Mouse (Mus musculus) limb, embryonic 13.5 days (tissue): Measurements from ENCODE around the gene Utp15. TPM values are rescaled to one million over a fixed set of nuclear protein-coding genes. Genes with fewer than 3 reads are reported as not detected.

Experiments
- ATAC-seq: fragments of 200-750 bp; cut with Nextera tagmentation; 2 replicates; pipeline ENCODE4 v1.8.0; 2017; ENCODE audit warnings: low read depth, moderate number of reproducible peaks, moderate TSS enrichment; ENCODE audit not compliant: low FRiP score
- H3K27ac ChIP-seq: fragments of 300-500 bp; sonication (generic); 2 replicates; pipeline ENCODE4 v1.5.1; 2015; ENCODE audit warnings: inconsistent platforms, mild to moderate bottlenecking, moderate library complexity
- H3K27me3 ChIP-seq: fragments of 300-500 bp; sonication (generic); 2 replicates; pipeline ENCODE4 v1.6.1; 2015; ENCODE audit warnings: mild to moderate bottlenecking, inconsistent platforms
- H3K36me3 ChIP-seq: fragments of 300-500 bp; sonication (generic); 2 replicates; pipeline ENCODE4 v1.6.1; 2015; ENCODE audit warnings: inconsistent platforms, mild to moderate bottlenecking, moderate library complexity
- H3K4me1 ChIP-seq: fragments of 300-500 bp; sonication (generic); 2 replicates; pipeline ENCODE4 v1.6.1; 2015; ENCODE audit warnings: inconsistent platforms
- H3K4me2 ChIP-seq: fragments of 300-500 bp; sonication (generic); replicated peaks from 2 replicates; pipeline ENCODE4 v1.6.1; 2015; ENCODE audit warnings: inconsistent platforms, mild to moderate bottlenecking, moderate library complexity
- H3K4me3 ChIP-seq: fragments of 300-500 bp; sonication (generic); 2 replicates; pipeline ENCODE4 v1.5.1; 2015; ENCODE audit warnings: moderate library complexity, mild to moderate bottlenecking, inconsistent platforms
- H3K9ac ChIP-seq: fragments of 300-500 bp; sonication (generic); 2 replicates; pipeline ENCODE4 v1.6.1; 2015; ENCODE audit warnings: mild to moderate bottlenecking, inconsistent platforms
- H3K9me3 ChIP-seq: fragments of 300-500 bp; sonication (generic); 2 replicates; pipeline ENCODE4 v1.6.1; 2016; ENCODE audit warnings: inconsistent platforms
- WGBS: fragments of 180-500 bp; shearing (Covaris S2); methylation state at CpG from one replicate; pipeline ENCODE4 v1.1.7; 2015; 5-methylcytosine and 5-hydroxymethylcytosine counted together
- polyA plus RNA-seq: library from polyadenylated mRNA; unstranded; fragments of >200 nt; fragmentation: Nextera tagmentation; extraction: Ambion mirVana; gene quantifications from 2 replicates; pipeline ENCODE4 v1.2.1, GENCODE M21; 2015

Utp15 gene
- polyA plus RNA-seq, 1 experiment from 2014 or later: 33.8 TPM

DNA sequence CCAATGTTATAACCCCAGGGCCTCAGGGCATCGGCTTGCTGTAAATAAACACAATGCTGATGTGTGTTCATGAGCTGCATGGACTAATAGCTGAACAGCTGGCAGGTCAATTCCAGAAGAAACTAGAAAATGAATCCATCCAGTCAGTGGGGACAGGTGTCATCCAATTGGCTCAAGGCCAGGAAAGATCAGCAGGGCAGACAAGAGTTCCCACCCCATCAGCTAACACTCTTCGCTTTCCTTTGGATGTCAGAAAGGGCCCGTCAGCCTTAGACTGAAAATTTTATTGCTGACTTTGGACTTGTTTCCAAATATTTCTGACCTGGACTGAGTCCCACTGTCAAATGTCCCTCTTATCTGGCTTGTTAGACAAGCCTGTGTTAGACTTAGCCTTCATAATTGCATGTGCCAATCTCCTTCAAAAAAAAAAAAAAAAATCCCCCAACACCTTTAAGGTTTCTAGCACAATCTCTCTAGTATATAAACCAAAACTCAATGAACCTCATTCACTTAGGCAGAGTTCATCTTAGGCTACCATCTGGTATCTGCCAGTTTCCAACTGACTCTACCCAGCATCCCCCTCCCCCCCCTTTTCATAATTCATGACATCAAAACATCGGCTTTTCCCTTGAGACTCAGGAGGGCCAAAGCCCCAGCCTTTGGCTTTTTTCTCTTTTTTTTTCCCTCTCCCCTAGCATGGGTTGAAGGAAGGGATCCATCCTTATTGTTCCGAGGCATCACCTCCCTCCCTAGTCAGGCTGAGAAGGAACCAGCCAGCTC lies 18.1 kb downstream of the Utp15 start:
- no peaks in the 10 kb centered on the region for H3K4me1 ChIP-seq

GRCm38 (mm10) chr13:98241531-98242282 lies 21.1 kb downstream of the Utp15 start:
- H3K4me3 ChIP-seq: no peak overlapping the region
- 0 out of 2 replicates have a peak, but pooled peaks cover 2% of the 10 kb centered on the region for H3K27me3 ChIP-seq
- H3K4me1 ChIP-seq: no peaks in the 10 kb centered on the region
- H3K9me3 ChIP-seq: no peaks in the 10 kb centered on the region
- H3K4me2 ChIP-seq: no peak overlapping the region
- H3K27ac ChIP-seq: no peak overlapping the region
- WGBS: 71% methylated on average over 9 of the region's 9 CpGs
- no peak for ATAC-seq
- no peak overlapping the region for H3K9ac ChIP-seq
- H3K36me3 ChIP-seq: no peaks in the 10 kb centered on the region; the same call in 1 of the 2 replicates

More for the DNA sequence above, 18.1 kb downstream of the Utp15 start:
- H3K4me2 ChIP-seq: no peak overlapping the region
- 59% methylated on average over 5 of the region's 5 CpGs for WGBS
- no peaks in the 10 kb centered on the region for H3K9me3 ChIP-seq
- H3K36me3 ChIP-seq: peaks cover 25% of the 10 kb centered on the region
- 0 out of 2 replicates have a peak, but pooled peaks cover 2% of the 10 kb centered on the region for H3K27me3 ChIP-seq
- H3K4me3 ChIP-seq: no peak overlapping the region
- no peak for ATAC-seq
- H3K9ac ChIP-seq: no peak overlapping the region
- H3K27ac ChIP-seq: no peak overlapping the region

GRCm38 (mm10) chr13:98239978-98240641 lies 22.7 kb downstream of the Utp15 start:
- no peaks in the 10 kb centered on the region for H3K9me3 ChIP-seq
- H3K4me3 ChIP-seq: no peak overlapping the region
- H3K4me2 ChIP-seq: no peak overlapping the region
- 19% methylated on average over 12 of the region's 12 CpGs for WGBS
- H3K27ac ChIP-seq: no peak overlapping the region
- ATAC-seq: no peak
- 0 out of 2 replicates have a peak, but pooled peaks cover 2% of the 10 kb centered on the region for H3K27me3 ChIP-seq
- H3K9ac ChIP-seq: no peak overlapping the region
- no peaks in the 10 kb centered on the region for H3K36me3 ChIP-seq
- H3K4me1 ChIP-seq: no peaks in the 10 kb centered on the region

DNA sequence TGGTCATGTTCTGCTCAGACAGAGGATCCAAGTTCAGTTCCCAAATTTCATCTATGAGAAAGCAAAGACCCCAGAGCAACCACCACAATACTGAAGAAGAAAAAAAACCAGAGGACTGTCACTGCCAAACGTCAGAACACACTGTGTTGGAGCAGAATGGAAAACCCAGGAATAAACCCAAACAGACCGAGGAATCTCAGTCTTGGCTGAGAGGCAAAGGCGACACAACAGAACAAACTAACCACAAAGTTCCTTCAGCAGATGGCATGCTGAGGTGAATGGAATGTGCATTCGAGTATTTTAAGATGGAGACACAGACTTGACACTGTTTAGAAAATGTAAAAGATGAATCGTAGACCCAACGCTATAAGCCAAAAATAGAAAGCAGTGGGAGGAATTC lies 27.4 kb downstream of the Utp15 start:
- Histone ChIP-seq H3K4me2 (no peak overlapping the region), H3K4me1 (no peaks in the 10 kb centered on the region), H3K9me3 (no peaks in the 10 kb centered on the region), H3K27ac (no peak overlapping the region), H3K36me3 (no peaks in the 10 kb centered on the region), H3K4me3 (no peak overlapping the region), H3K27me3 (no peaks in the 10 kb centered on the region), H3K9ac (no peak overlapping the region)
- no peak for ATAC-seq
- 79% methylated on average over 6 of the region's 6 CpGs for WGBS

- Histone ChIP-seq H3K4me3 (no peak overlapping the region), H3K27me3 (no peaks in the 10 kb centered on the region), H3K27ac (no peak overlapping the region), H3K9ac (no peak overlapping the region), H3K4me2 (no peak overlapping the region), H3K36me3 (no peaks in the 10 kb centered on the region), H3K4me1 (no peaks in the 10 kb centered on the region), H3K9me3 (no peaks in the 10 kb centered on the region)
- no peak for ATAC-seq
- WGBS: 91% methylated on average over 1 of the region's 1 CpGs
Observed at GRCm38 (mm10) chr13:98230511-98230910, 32.3 kb downstream of the Utp15 start.

DNA sequence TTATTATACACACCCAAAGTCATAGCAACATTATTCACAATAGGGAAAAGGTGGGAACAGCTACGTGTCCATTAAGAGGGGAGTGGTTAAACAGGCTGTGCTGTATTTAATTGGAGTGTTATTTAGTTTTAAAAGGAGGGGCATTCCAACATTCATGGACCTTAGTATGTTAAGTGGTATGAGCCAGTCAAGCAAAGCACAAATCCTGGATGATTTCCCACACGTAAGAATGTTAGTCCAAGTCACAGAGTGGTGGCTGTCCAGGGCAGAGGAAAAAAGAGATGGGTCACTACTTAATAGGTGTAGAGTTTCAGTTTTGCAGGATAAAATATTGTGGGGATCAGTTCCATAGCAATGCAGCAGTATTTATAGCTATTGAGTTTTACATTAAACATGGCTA lies 36.6 kb downstream of the Utp15 start:
- Histone ChIP-seq H3K4me3 (no peak overlapping the region), H3K9ac (no peak overlapping the region), H3K27ac (no peak overlapping the region), H3K9me3 (no peaks in the 10 kb centered on the region), H3K4me2 (no peak overlapping the region), H3K27me3 (no peaks in the 10 kb centered on the region), H3K36me3 (no peaks in the 10 kb centered on the region), H3K4me1 (0 out of 2 replicates have a peak, but pooled peaks cover 3% of the 10 kb centered on the region)
- ATAC-seq: no peak
- 68% methylated on average over 2 of the region's 2 CpGs for WGBS

GRCm38 (mm10) chr13:98222848-98223247 lies 40.0 kb downstream of the Utp15 start:
- Histone ChIP-seq H3K36me3 (no peaks in the 10 kb centered on the region), H3K27me3 (no peaks in the 10 kb centered on the region), H3K4me1 (0 out of 2 replicates have a peak, but pooled peaks cover 3% of the 10 kb centered on the region), H3K4me3 (no peak overlapping the region), H3K9ac (no peak overlapping the region), H3K9me3 (no peaks in the 10 kb centered on the region), H3K4me2 (peak overlapping the region; percentile 25; the same call in 1 of the 2 replicates), H3K27ac (no peak overlapping the region)
- no peak for ATAC-seq
- WGBS: 29% methylated on average over 12 of the region's 12 CpGs

GRCm38 (mm10) chr13:98210137-98210536 lies 52.7 kb downstream of the Utp15 start:
- H3K4me1 ChIP-seq: peaks cover 16% of the 10 kb centered on the region; the same call in 1 of the 2 replicates
- no peak for ATAC-seq
- H3K9ac ChIP-seq: no peak overlapping the region
- H3K4me2 ChIP-seq: no peak overlapping the region
- WGBS: 82% methylated on average over 7 of the region's 7 CpGs
- H3K27me3 ChIP-seq: peaks cover 17% of the 10 kb centered on the region
- H3K4me3 ChIP-seq: no peak overlapping the region
- H3K27ac ChIP-seq: no peak overlapping the region
- H3K36me3 ChIP-seq: no peaks in the 10 kb centered on the region
- H3K9me3 ChIP-seq: no peaks in the 10 kb centered on the region

GRCm38 (mm10) chr13:98208842-98209241 lies 54.0 kb downstream of the Utp15 start:
- H3K36me3 ChIP-seq: no peaks in the 10 kb centered on the region
- 37% methylated on average over 9 of the region's 9 CpGs for WGBS
- ATAC-seq: no peak
- H3K27ac ChIP-seq: no peak overlapping the region
- H3K9me3 ChIP-seq: no peaks in the 10 kb centered on the region
- H3K4me2 ChIP-seq: no peak overlapping the region
- H3K9ac ChIP-seq: no peak overlapping the region
- H3K27me3 ChIP-seq: peaks cover 19% of the 10 kb centered on the region
- H3K4me3 ChIP-seq: no peak overlapping the region
- peaks cover 18% of the 10 kb centered on the region; the same call in 1 of the 2 replicates for H3K4me1 ChIP-seq

DNA sequence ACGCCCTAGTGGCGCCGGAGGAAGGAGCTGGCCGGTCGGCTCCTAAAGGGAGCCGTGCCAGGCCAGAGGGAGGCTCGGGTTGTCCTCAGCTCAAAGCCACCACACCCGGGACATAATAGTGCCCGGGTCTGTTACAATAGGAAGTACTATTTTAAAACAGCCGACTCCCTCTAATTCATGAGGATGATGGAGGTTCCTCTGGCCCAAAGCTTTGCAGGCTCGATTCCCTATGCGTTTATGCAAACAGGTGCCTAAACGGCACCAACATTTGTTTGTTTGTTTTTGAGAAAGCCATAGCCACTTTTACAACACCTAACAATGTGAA lies 56.3 kb downstream of the Utp15 start:
- no peak overlapping the region for H3K27ac ChIP-seq
- ATAC-seq: no peak; the same call in 1 of the 2 replicates
- peaks cover 18% of the 10 kb centered on the region; the same call in 1 of the 2 replicates for H3K4me1 ChIP-seq
- H3K36me3 ChIP-seq: no peaks in the 10 kb centered on the region
- peak overlapping the region; percentile 65 for H3K4me3 ChIP-seq
- H3K4me2 ChIP-seq: peak overlapping the region; percentile 96
- H3K27me3 ChIP-seq: peaks cover 19% of the 10 kb centered on the region
- H3K9ac ChIP-seq: peak overlapping the region; percentile 73
- WGBS: 3% methylated on average over 13 of the region's 13 CpGs
- no peaks in the 10 kb centered on the region for H3K9me3 ChIP-seq

GRCm38 (mm10) chr13:98205771-98206545 lies 56.9 kb downstream of the Utp15 start, which contains the start of gene Arhgef28:
Gene Arhgef28, minus strand, starts transcription at chr13:98206439.
- H3K9me3 ChIP-seq: no peaks in the 10 kb centered on the region
- H3K4me2 ChIP-seq: peak within 1 kb of the TSS; percentile 96
- ATAC-seq: peak; percentile 77
- WGBS: 1% methylated on average over 40 of the region's 76 CpGs
- H3K36me3 ChIP-seq: no peaks in the 10 kb centered on the region
- H3K4me3 ChIP-seq: peak within 1 kb of the TSS; percentile 65
- peaks cover 18% of the 10 kb centered on the region; the same call in 1 of the 2 replicates for H3K4me1 ChIP-seq
- no peak within 1 kb of the TSS for H3K27ac ChIP-seq
- peaks cover 19% of the 10 kb centered on the region for H3K27me3 ChIP-seq
- H3K9ac ChIP-seq: peak within 1 kb of the TSS; percentile 73
